Mouse (Mus musculus): ENCODE measurements at regions not wholly inside any gene's neighbourhood (a gene's known extent, or its start where the extent isn't known, plus 50 kb on each side); places are given as distances from the start of the nearest gene placed in this dataset.

GRCm38 (mm10) chr4:84102736-84103135, 572.3 kb downstream of the Bnc2 start:
- Histone ChIP-seq H3K4me1 (replicated peaks; ENCODE audit: control insufficient read depth, insufficient read depth) (no peaks in the 10 kb centered on the region), H3K27ac (replicated peaks) (no peak overlapping the region), H3K4me3 (ENCODE audit: low read depth, low read length) (no peak overlapping the region), H3K36me3 (ENCODE audit: control insufficient read depth, insufficient read depth, low read length) (no peaks in the 10 kb centered on the region), H3K9me3 (ENCODE audit: control insufficient read depth, low read length) (no peaks in the 10 kb centered on the region), H3K4me2 (replicated peaks; ENCODE audit: low read depth) (no peak overlapping the region), H3K9ac (ENCODE audit: low read length) (no peak overlapping the region), H3K27me3 (ENCODE audit: control insufficient read depth, insufficient read depth, low read length) (no peaks in the 10 kb centered on the region)
- TF ChIP-seq EP300 (optimal IDR thresholded peaks at IDR 0.05) (no peak), CTCF (IDR thresholded peaks at IDR 0.05; ENCODE audit: low read depth) (no peak)
- DNase-seq (ENCODE audit: low spot score) (no peak), ATAC-seq (ENCODE audit: low FRiP score, low TSS enrichment) (no peak)
- WGBS = 40% methylated on average over 11 of the region's 11 CpGs

DNA sequence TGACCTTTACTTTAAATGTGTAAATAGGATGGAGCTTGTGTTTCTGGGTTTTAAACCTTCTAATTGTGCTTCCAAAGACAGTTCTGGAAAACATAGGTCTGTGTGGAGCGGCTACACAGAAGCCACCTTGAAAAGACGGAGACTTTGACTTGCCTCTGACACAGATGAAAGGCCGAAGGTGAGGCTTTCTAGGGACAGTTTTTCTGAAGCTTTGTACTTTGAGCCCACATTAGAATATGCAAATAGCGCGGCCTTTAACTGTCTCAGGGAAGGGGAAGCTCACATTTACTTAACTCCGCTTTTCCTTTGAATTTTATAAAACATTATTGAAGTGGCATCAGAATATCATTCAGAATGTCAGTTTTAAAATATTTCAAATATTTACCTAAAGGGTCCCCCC, 566.5 kb downstream of the Bnc2 start:
- WGBS = 67% methylated on average over 6 of the region's 6 CpGs
- H3K4me2 ChIP-seq (replicated peaks; ENCODE audit: low read depth) = no peak overlapping the region
- no peak for TF ChIP-seq EP300 (optimal IDR thresholded peaks at IDR 0.05)
- TF ChIP-seq CTCF (IDR thresholded peaks at IDR 0.05; ENCODE audit: low read depth) = no peak
- no peaks in the 10 kb centered on the region for H3K9me3 ChIP-seq (ENCODE audit: control insufficient read depth, low read length)
- no peaks in the 10 kb centered on the region for H3K4me1 ChIP-seq (replicated peaks; ENCODE audit: control insufficient read depth, insufficient read depth)
- no peaks in the 10 kb centered on the region for H3K27me3 ChIP-seq (ENCODE audit: control insufficient read depth, insufficient read depth, low read length)
- no peak overlapping the region for H3K9ac ChIP-seq (ENCODE audit: low read length)
- H3K36me3 ChIP-seq (ENCODE audit: control insufficient read depth, insufficient read depth, low read length) = no peaks in the 10 kb centered on the region
- no peak overlapping the region for H3K27ac ChIP-seq (replicated peaks)
- H3K4me3 ChIP-seq (ENCODE audit: low read depth, low read length) = no peak overlapping the region
- ATAC-seq (ENCODE audit: low FRiP score, low TSS enrichment) = no peak
- DNase-seq (ENCODE audit: low spot score) = no peak

GRCm38 (mm10) chr4:84109771-84110503, 565.1 kb downstream of the Bnc2 start:
- Histone ChIP-seq H3K9ac (ENCODE audit: low read length) (no peak overlapping the region), H3K27ac (replicated peaks) (no peak overlapping the region), H3K4me1 (replicated peaks; ENCODE audit: control insufficient read depth, insufficient read depth) (no peaks in the 10 kb centered on the region), H3K9me3 (ENCODE audit: control insufficient read depth, low read length) (no peaks in the 10 kb centered on the region), H3K36me3 (ENCODE audit: control insufficient read depth, insufficient read depth, low read length) (no peaks in the 10 kb centered on the region), H3K27me3 (ENCODE audit: control insufficient read depth, insufficient read depth, low read length) (no peaks in the 10 kb centered on the region), H3K4me2 (replicated peaks; ENCODE audit: low read depth) (no peak overlapping the region), H3K4me3 (ENCODE audit: low read depth, low read length) (no peak overlapping the region)
- TF ChIP-seq EP300 (optimal IDR thresholded peaks at IDR 0.05) (no peak), CTCF (IDR thresholded peaks at IDR 0.05; ENCODE audit: low read depth) (no peak)
- ATAC-seq (ENCODE audit: low FRiP score, low TSS enrichment) (no peak), DNase-seq (ENCODE audit: low spot score) (no peak)
- WGBS = 41% methylated on average over 12 of the region's 12 CpGs

DNA sequence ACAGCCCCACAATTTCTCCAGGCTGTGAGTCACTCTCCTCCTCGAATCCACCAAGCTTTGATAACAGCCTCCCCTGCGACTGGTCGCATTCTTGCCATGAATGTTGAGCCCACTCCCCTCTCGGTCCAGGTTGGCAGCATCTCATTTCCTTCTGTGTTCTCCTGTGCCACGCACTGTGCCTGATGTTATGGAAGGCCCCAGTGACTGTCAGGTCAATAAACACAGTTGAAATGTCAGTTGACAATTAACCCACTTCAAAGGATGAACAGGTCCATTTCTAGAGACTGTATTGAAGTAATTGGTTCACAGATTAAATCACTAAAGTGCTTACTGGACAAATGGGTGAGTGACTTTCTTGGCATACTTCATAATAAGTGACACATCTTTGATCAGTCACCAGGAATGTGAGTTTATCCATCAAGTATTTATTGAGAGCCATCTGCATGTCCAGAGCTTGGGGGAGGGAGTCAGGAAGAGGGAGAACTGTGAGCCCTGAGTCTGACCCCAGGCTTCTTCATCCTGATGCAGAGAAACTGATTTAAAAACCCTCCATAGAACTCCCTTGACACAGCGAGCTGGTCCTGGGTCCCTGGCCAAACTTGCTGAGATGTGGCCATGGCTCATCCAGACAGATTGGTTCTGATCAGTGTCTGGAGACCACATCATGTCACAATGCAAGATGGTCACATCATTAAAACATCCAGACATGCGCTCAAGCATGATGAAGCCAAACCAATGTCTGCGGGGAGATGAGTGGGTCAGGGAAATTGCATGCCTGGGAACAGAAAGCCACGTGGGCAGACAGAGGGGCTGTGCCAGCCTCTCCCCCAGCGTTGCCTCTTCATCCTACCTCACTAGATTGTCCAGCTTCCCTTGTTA, 560.7 kb downstream of the Bnc2 start:
- no peaks in the 10 kb centered on the region for H3K4me1 ChIP-seq (replicated peaks; ENCODE audit: control insufficient read depth, insufficient read depth)
- no peaks in the 10 kb centered on the region for H3K27me3 ChIP-seq (ENCODE audit: control insufficient read depth, insufficient read depth, low read length)
- DNase-seq (ENCODE audit: low spot score) (no peak), ATAC-seq (ENCODE audit: low FRiP score, low TSS enrichment) (no peak)
- H3K9ac ChIP-seq (ENCODE audit: low read length) = no peak overlapping the region
- H3K4me3 ChIP-seq (ENCODE audit: low read depth, low read length) = no peak overlapping the region
- no peaks in the 10 kb centered on the region for H3K36me3 ChIP-seq (ENCODE audit: control insufficient read depth, insufficient read depth, low read length)
- no peaks in the 10 kb centered on the region for H3K9me3 ChIP-seq (ENCODE audit: control insufficient read depth, low read length)
- TF ChIP-seq EP300 (optimal IDR thresholded peaks at IDR 0.05) = no peak
- TF ChIP-seq CTCF (IDR thresholded peaks at IDR 0.05; ENCODE audit: low read depth) = no peak
- WGBS = 79% methylated on average over 10 of the region's 10 CpGs
- no peak overlapping the region for H3K4me2 ChIP-seq (replicated peaks; ENCODE audit: low read depth)
- no peak overlapping the region for H3K27ac ChIP-seq (replicated peaks)

DNA sequence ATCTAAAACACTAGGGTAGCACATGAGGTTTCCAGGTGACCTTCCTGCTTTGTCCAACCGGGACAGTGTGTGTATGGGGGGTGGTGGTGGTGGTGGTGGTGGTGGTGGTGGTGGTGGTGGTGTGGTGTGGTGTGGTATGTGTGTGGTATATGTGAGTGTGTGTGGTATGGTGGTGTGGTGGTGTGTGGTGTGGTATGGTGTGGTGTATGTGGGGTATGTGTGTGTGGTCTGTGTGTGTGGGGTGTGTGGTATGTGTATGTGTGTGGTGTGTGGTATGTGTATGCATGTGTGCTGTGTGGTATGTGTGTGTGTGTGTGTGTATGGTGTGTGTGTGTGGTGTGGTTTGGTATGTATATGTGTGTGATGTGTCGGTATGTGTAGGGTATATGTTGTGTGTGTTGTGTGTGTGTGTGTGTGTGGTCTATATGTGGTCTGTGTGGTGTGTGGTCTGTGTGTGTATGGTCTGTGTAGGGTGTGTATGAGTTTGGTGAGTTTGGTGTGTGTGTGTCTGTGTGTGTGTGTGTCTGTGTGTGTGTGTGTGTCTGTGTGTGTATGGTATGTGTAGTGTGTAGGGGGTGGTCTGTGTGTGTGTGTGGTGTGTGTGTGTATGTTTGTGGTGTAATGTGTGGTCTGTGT, 556.7 kb downstream of the Bnc2 start:
- 72% methylated on average over 2 of the region's 2 CpGs for WGBS
- Histone ChIP-seq H3K27me3 (ENCODE audit: control insufficient read depth, insufficient read depth, low read length) (no peaks in the 10 kb centered on the region), H3K9me3 (ENCODE audit: control insufficient read depth, low read length) (no peaks in the 10 kb centered on the region), H3K4me3 (ENCODE audit: low read depth, low read length) (no peak overlapping the region), H3K9ac (ENCODE audit: low read length) (no peak overlapping the region), H3K4me2 (replicated peaks; ENCODE audit: low read depth) (no peak overlapping the region), H3K36me3 (ENCODE audit: control insufficient read depth, insufficient read depth, low read length) (no peaks in the 10 kb centered on the region), H3K27ac (replicated peaks) (no peak overlapping the region), H3K4me1 (replicated peaks; ENCODE audit: control insufficient read depth, insufficient read depth) (no peaks in the 10 kb centered on the region)
- ATAC-seq (ENCODE audit: low FRiP score, low TSS enrichment) (no peak), DNase-seq (ENCODE audit: low spot score) (no peak)
- TF ChIP-seq CTCF (IDR thresholded peaks at IDR 0.05; ENCODE audit: low read depth) (no peak), EP300 (optimal IDR thresholded peaks at IDR 0.05) (no peak)

Data from stomach, postnatal 0 days (tissue).